Mouse (Mus musculus): ENCODE data around the gene Pigb. TPM values are rescaled to one million over a fixed set of nuclear protein-coding genes. Genes with fewer than 3 reads are reported as not detected.
"Not testable (repeated sequence)": the region's sequence is repeated elsewhere in the genome, so short reads cannot be mapped to it uniquely, and the experiment has no call there.

The Pigb gene
- polyA plus RNA-seq (2017; shearing (Covaris generic)) = 10 to 100 TPM; 12.0 to 19.6 (median 15.1) TPM

DNA sequence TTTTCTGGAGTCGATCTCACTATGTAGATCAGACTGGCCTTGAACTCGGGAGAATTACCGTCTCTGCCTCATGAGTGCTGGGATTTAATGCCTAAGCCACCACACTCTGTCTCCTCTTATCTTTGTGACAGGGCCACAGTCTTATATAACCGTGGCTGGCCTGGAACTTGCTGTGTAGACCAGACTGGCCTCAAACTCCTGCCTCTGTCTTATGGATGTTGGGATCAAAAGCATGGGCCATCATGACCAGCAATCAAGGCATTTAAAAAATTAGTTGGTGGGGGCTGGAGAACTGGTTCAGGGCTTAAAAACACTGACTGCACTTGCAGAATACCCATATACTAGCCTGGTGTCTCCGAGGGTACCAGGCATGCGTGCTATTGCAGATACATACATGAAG lies at the start of gene Pigb:
Pigb (minus strand) TSS at position 299 of the 400 bp plus-strand sequence.
- ATAC-seq = no peak

DNA sequence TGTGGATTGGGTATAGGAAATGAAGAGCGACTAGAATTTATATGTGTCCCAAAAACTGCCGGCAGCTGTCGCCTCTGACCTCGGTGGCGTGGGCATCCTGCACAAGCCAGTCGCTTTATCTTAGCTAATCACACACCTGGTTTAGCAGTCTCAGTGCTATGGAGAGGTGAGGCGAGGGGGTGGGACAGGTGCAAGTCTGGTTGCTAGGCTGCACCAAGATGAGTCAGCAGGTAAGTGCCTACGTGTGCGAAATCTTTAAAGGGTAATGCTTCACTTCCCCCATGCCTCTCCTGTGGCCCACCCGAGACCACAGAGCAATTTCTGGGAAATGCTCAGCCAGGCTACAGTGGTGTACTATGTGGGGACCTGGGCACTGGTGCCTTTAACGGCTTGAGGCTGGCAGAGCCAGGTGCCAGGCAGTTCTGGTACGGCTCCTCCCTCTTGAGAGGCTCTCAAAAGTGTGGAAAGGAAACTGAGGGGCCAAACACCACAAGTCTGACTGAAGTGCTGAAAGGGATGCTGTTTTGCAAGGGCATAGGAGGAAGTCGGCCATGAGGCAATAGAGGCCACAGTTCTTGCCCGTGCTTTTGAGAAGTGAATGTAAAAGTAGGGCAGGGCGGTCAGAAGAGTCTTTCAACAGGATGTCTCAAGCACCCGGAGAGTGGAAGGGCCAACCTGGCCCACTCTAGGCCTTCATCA lies 49.2 kb upstream of the Pigb start:
- ATAC-seq = peak; percentile 66

DNA sequence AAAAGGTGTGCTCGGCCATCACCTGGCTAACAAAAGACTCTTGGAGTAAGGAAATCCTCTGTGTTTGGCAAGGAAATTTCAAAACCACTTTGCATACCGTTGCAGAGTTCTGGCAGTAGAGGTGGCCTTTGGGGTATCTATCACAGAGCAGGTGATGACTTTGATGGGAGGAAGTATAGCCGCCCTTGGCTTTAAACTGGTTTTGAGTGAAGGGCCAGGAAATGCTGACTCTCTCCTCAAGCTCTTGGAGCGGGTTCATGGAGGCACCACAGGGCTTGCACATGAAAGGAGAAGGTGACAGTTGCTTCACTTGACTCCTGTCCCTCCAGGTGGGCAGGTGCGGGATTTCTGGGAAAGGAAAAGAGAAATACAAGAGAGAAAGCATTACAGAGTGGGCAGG lies 47.4 kb upstream of the Pigb start:
- ATAC-seq = no peak

DNA sequence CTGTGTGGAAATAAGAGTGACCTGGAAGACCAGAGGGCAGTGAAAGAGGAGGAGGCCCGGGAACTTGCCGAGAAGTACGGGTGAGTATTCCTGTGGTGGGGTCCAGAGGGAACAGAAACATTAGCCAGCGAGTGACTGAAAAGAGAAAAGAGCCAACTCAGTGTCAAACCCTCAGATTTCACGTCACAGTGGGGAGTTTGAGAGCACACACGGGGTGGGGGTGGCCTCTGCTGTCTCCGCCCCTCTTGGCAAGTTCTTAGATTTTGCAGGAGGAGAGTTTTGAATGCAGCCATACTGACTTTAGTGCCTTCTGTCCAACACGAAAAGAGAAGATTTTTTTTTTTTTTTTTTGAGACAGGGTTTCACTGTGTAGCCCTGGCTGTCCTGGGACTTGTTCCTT lies 46.9 kb upstream of the Pigb start:
- ATAC-seq = no peak

DNA sequence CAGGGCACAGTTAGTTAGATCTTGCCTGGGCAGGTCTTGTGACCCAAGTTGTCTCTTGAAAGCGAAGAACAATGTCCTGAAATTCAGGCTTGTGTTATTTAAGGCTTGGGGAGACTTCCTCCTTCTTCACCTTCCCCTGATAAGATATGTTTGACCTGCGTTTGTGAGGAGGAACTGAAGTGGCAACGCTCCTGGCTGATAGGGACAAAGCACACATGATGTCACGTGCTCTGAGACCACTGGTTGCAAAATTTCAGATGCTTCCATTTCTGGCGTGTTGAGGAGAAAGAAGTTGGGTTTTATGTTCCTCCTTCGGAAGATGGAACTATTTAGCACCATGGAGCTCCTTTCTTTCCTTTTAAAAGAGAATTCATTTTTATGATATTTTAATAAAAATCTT lies 45.7 kb upstream of the Pigb start:
- ATAC-seq = no peak

DNA sequence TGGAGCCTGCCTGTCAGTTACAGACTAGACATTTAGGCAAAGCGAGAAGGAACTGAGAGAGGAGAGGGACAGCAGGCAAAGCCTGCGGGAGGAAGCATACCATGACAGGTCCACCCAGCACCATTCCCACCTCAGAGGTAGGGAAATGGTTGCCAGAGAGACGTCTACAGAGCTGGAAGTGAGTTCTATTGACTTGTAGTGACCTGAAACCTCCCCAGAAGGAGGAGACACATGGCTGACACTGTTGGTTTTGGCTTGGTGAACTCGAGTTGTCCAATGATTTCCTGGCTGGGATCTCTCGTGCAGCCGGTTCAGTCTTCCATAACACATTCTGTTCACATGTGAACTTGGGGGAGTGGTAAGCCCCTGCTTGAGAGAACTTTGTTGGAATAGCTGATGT lies 43.8 kb upstream of the Pigb start:
- ATAC-seq = no peak

DNA sequence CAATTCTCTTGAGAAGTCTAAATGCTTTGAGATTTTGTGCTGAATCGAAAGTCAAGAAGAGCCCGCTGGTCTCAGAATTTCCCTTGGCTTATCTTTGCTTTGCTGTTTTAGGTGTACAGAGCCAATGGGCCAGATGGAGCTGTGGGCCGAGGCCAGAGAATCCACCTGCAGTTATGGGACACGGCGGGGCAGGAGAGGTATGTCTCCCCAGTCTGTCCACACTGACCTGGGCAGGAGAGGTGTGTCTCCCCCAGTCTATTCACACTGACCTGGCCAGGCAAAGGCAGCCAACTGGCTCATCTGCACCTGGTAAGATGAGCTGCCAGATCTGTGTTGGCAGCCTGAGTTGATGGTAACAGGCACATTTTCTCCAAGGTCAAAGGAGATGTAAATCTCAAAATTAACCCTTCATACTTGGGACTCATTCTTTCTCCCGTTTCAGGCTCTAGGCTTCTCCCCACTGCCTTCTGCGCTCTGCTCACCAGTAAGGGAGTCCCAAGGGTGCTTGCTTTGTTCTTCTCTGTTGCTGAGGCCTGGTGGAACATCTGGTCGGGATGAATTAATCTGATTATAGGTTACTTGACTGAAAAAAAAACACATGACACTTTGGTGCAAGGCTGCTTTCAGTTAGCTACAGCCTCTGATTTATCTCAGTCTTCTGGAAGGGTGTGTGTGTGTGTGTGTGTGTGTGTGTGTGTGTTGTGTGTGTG lies 42.3 kb upstream of the Pigb start:
- ATAC-seq = no peak

DNA sequence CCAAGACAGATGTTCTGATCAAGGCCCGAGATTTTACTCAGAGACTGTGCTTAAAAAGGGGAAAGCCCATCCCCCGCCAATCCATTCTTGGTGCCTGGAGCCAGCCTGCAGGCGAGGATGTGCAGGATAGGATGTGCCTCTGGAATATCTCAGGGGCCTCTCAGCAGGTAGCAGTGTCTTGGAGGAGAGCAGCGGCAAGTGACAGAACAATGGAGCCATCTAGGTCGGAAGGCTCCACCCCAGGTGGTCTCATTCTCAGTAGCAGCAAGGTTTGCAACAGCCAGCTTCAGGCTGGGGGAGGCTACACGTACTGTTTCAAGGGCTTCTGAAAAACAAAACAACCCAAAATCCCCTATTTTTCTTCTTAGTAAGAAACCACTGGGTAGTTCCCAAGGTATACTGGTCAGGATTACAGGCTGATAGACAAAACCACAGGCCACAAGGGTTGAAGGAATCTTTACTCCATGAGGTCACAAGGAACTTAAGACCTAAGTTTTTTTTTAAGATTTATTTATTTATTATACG lies 39.7 kb upstream of the Pigb start:
- no peak for ATAC-seq

DNA sequence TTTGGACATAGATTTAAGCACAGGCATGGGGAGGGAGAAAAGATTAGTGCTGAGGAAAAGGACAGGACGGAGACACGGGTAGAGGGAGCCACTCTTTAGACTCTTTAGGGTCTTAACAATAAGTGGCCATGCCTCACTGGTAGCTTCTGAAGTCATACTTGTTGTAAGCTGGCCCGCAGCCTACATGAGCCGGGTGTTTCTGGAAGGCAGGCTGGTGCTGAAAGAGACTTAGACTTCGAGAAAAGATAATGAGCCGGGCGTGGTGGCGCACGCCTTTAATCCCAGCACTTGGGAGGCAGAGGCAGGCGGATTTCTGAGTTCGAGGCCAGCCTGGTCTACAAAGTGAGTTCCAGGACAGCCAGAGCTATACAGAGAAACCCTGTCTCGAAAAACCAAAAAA lies 39.2 kb upstream of the Pigb start:
- not testable (repeated sequence) for ATAC-seq

DNA sequence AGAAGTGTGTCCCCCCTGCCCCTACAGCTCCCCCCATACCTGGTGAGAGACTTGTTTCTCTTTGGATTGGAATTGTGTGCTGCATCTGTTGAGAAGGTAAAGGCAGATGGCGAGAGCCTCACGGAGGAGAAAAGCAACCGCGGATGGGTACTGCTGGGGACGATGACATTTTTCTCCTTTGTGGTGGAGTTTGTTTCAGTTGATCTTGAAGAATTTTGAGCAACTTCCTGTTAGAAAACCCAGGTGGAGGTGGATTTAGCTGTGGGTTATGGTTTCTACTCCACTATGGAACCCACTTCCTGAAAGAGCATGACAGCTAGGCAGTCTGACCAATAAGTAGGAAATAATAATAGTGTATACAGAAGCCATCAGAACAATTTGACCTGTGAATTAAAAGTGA lies 33.0 kb upstream of the Pigb start:
- peak; percentile 78 for ATAC-seq

DNA sequence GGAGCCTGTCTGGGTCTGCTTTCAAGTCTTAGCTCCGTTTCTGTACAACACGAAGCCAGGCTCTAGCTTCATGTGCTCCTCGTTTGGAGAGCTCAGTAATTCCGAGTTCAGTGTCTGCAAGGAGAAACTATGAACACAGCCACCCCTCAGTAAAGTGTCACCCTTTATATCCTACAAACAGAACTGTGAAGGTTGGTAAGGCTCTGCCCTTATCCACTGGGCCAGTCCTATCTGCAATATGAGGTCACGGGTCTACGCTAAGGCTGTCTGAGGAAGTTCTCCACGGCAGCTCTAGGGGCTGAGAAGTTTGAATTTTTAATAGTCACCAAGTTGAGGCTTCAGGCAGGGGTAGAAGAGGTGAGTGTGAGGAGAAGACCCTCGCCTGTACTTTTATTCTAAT lies 32.2 kb upstream of the Pigb start:
- no peak for ATAC-seq

DNA sequence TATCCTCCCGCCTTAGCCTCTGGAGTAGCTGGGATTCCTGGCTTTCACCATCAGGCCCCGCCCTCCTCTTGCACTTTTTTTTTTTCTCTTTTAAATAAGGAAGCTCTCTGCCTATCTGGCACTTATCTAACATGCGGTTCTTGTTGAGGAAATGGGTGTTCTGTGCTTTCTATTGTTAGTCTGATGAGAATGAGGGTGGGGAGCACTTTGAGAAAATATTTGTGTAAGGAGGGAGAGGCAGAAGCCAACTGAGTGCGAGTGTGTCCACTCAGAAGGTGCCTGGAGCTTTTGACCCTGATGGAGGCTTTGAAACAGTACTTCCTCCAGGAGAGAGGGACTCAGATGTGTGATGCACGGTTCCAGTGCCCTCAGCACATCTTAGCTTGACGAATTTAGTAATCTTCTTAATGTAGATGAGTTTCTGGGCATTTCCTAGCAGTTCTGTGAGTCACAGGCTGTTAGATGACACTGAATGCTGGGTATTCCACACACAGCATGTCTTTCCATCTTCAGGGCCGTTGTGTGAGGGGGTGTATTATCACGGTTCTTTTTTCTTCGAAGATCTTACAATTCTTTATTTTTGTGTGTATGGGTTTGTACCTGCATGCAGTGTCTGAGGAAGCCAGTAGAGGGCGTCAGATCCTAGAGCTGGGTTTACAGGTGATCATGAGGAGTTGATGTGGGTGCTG lies 30.9 kb upstream of the Pigb start:
- peak; percentile 42 for ATAC-seq

DNA sequence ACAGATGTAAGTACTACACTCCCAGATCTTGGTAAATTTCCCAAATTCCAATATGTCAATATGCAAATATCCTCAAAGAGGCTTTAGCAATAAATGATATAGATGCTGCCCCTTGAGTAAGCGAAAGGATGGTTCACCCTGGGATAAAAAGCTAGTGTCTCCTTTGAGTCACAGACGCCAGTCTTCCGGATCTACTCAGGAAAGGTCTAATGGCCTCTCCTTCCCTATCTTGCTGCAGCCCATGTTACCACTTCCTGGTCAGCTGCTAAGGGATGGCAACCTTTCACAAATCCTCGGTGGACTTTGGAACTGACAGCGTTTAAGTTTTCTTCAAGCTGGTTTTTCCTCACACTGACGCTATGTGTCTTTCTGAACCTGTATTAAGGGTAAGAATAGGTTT lies 28.5 kb upstream of the Pigb start:
- ATAC-seq = no peak

DNA sequence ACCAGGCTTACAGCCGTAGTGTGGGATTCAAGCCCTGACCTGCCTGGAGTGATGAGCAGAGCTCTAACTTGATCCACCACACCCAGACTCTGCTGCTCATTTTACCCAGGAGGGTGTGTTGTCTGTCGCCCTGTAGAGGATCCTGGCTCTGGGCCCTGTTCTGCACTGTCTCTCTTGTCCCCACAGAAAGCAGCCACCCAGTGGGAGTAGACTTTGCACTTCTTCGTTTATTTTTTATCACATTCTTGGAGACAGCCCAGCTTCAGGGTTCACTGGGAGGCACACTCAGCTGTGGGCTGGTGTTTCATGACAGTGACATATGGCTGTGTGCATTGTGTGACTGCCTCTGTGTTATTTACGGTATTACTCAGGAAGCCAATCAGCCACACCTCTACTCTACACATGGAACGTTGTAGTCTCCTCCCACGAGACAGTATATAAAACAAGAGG lies 28.1 kb upstream of the Pigb start:
- no peak for ATAC-seq

DNA sequence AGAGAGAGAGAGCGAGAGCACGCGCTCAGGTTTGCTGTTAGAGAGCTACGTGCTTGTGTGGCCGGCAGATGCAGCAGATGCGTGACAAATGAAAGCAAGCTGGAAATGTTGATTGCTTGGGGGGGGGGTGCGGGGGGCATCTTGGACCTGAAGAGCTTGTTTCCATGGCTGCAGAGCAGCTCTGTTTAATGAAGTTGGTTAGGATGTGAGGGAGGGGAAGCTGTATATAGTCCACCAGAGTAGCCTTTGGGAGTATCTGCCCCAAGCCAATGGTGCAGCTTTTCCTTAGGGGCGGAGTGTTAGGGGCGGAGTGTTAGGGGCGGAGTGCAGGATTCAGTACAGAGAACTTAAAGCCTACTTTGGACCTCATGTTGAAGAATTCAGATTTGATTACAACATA lies 26.9 kb upstream of the Pigb start:
- ATAC-seq = no peak

DNA sequence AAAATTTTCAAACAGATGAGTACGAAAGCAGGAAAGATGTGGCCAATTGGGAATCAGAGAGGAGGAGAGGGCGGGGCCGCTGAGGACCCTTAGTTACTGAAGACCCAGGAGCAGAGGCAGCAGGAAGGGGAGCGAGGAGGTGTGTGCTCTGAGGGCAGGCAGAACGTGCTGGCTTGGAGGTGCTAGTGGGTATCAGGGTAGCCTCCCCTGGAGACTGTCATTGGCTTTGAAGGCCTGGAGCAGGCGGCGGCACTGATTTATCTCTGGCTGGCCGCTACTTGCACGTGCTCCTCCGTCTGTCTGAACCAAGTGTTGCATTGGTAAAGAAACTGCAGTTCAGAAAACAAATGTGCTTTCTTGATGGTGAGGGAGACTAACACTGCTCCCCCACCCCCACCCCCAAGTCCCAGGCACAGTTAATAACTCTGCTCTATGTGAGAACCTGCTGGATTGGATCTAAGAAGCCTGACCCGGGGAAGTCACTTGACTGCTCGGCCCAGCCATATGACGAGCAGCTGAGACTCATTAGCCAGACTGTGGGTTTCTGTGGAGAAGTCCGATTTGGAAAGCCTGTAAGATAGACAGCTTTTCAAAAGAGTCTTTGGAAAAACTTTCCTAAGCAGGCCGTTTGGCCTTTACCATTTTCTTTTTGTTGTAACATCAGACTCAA lies 23.6 kb upstream of the Pigb start:
- ATAC-seq = no peak

DNA sequence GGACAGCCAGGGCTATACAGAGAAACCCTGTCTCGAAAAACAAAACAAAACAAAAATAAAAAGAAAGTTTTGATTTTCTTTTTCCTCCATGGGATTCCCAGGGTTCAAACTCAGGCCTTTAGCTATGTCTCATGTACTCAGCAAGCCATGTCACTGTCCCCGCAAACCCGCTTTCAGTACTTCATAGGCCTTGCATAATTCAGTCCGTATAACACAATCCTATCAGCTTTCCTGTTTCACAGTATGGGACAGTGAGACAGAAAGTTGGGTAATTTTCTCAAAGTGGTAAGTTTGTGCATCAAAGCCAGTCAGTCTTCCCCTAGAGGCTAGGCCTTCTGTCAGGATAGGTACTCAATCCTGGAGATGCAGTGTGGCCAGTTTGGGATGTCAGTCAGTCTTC lies 19.0 kb upstream of the Pigb start:
- no peak for ATAC-seq

DNA sequence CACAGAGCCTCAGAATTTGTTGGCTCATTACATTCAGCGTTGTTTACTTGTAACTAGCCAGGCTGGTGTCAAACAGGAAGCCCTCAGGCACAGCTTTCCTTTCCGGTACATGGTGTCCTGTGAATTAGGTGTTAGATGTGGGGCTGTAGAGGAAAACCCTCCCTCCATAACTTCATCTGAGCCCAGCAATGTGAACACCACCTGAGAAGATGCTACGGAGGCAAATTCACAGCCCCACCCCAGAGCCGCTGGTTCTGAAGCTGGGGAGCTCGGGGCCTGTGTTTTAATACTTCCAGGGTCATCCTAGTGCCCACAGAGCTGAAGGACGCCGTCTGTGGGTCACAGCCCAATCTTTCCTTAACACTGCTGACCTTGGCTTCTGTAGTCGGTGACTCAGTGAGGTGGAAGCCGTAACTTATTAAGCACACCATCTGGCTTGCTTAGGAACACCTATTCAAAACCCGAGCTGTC lies 15.3 kb upstream of the Pigb start:
- peak; percentile 69 for ATAC-seq

DNA sequence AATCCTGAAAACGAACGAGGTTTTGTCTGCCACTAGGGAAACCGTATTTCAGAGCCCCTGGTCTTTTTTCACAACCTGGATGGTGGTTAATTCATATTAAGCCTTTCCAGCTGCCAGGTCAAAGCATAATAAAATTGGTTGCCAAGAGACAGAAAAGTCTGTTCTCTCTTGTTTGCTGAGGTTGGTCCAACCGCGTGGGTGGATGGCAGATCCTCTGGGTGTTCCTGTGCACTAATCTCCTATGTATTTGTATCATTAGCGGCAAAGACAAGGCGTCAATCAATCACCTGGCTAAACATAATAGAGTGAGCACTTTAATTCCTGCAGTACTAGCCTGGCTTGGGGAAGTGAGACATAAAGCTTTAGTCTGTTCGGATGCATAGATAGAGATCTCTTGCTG lies 10.4 kb upstream of the Pigb start:
- no peak for ATAC-seq

DNA sequence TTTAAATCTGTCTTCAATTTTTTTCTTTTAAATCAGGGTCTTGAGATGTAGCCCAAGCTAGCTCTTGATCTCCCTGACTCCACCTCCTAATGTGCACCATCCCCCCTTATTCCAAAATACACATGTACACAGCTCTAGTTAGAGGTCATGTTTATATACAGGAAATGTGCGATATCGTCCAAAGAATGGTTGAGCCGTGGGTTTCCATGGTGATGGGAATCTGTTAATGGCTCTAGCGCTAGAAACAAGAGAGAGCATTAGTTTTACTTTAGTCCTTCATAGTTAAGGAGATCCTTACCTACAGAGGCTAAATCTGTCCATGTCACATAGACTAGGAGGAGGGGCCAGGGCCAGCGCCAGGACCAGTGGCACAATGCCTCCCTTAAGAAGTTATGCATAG lies 9.7 kb upstream of the Pigb start:
- ATAC-seq = no peak

DNA sequence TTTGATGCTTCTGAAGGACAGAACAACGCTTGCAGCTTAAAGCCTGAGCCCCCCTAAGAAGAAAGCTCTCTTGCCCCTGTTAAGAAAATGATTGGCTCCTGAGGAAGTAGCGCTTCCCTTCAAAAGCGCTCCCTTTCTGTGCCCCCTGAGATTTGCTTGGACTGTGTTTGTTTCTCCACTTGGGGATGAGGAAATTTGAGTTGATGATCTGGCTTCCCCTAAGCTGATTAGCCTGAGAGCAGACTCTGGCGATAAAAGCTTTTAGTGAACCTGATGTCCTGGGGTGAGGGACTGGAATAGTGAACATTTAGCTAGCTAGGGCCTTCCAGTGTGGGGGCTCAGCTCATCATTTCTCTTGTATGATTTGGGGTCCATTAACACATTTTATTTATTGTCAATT lies 8.7 kb upstream of the Pigb start:
- ATAC-seq = no peak

DNA sequence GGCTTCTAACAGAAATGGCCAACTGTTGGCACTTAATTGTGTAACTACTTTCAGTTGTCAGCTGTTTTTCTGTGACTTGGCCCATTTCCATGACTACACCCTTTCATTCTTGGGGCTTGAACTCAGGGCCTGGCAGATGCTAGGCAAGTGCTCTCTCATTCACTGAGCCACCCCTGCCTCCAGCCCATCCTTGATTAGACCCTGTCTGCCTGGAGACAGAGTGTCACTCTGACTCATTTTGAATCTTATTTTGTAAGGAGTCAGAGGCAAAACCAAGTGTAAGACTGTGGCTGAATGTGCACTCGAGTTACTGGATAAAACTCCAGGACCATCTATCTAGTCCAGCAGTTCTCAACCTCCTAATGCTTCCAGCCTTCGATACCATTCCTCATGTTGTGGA lies 7.7 kb upstream of the Pigb start:
- no peak for ATAC-seq

DNA sequence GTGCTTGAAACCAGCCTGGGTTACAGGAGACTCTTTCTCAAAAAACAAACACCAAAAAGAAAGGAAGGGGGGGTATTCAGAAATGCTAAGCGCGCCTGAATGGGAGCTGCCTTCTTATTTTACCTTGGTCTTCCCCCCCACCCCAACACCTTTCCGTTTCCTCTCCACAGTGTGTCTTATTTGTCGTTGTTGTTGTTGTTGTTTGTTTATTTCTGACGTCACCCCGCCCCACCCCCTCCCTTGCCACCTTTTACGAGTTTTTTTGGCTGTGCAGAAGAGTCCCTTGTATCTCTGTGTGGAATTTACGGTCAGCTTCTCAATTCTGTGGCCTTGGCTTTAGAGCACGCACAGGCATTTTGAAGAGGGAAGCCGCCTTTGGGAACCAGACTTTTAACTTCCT lies 5.5 kb upstream of the Pigb start:
- no peak for ATAC-seq
